Mouse (Mus musculus) limb, embryonic 11.5 days (tissue): ENCODE results near the gene Epb41l5. TPM values are rescaled to one million over a fixed set of nuclear protein-coding genes. Genes with fewer than 3 reads are reported as not detected.

Source experiments
- ATAC-seq: fragments of 200-750 bp; cut with Nextera tagmentation; 2 replicates; pipeline ENCODE4 v1.8.0; 2017; ENCODE audit warnings: low read depth; ENCODE audit not compliant: insufficient number of reproducible peaks, low FRiP score, low TSS enrichment
- DNase-seq: peaks from one replicate; pipeline ENCODE4 v3.0.0-alpha.2; 2015; ENCODE audit warnings: low spot score
- H3K27ac ChIP-seq: fragments of 300-500 bp; sonication (generic); replicated peaks from 2 replicates; pipeline ENCODE4 v1.5.1; 2014; ENCODE audit warnings: low read depth, mild to moderate bottlenecking, low read length
- H3K27me3 ChIP-seq: fragments of 300-500 bp; sonication (generic); 2 replicates; pipeline ENCODE4 v1.6.1; 2014; ENCODE audit warnings: mild to moderate bottlenecking, low read length, mixed read lengths; ENCODE audit not compliant: control insufficient read depth, insufficient read depth
- H3K36me3 ChIP-seq: fragments of 300-500 bp; sonication (generic); 2 replicates; pipeline ENCODE4 v1.6.1; 2014; ENCODE audit warnings: mild to moderate bottlenecking, low read length, moderate library complexity, mixed read lengths; ENCODE audit not compliant: control insufficient read depth, insufficient read depth
- H3K4me1 ChIP-seq: fragments of 300-500 bp; sonication (generic); 2 replicates; pipeline ENCODE4 v1.6.1; 2014; ENCODE audit warnings: low read length, mixed read lengths; ENCODE audit not compliant: control insufficient read depth, insufficient read depth
- H3K4me2 ChIP-seq: fragments of 300-500 bp; sonication (generic); 2 replicates; pipeline ENCODE4 v1.6.1; 2014; ENCODE audit warnings: low read depth, mild to moderate bottlenecking, moderate library complexity; ENCODE audit not compliant: severe bottlenecking
- H3K4me3 ChIP-seq: fragments of 300-500 bp; sonication (generic); 2 replicates; pipeline ENCODE4 v1.5.1; 2014; ENCODE audit warnings: low read depth, low read length
- H3K9ac ChIP-seq: fragments of 300-500 bp; sonication (generic); 2 replicates; pipeline ENCODE4 v1.6.1; 2014; ENCODE audit warnings: mild to moderate bottlenecking, low read length
- H3K9me3 ChIP-seq: fragments of 300-500 bp; sonication (generic); 2 replicates; pipeline ENCODE4 v1.6.1; 2016; ENCODE audit warnings: low read length; ENCODE audit not compliant: control insufficient read depth
- WGBS: fragments of 180-500 bp; shearing (Covaris S2); extraction: QIAGEN DNeasy Blood & Tissue Kit; methylation state at CpG from one replicate; pipeline ENCODE4 v1.1.7; 2014; 5-methylcytosine and 5-hydroxymethylcytosine counted together
- polyA plus RNA-seq: library from polyadenylated mRNA; unstranded; fragments of >200 nt; fragmentation: Nextera tagmentation; extraction: Ambion mirVana; gene quantifications from 2 replicates; pipeline ENCODE4 v1.2.1, GENCODE M21; 2014

The Epb41l5 gene
- polyA plus RNA-seq, 1 experiment from 2014 or later, result 22.2 TPM

- no peak overlapping the region for H3K4me2 ChIP-seq
- no peak overlapping the region for H3K4me3 ChIP-seq
- no peaks in the 10 kb centered on the region for H3K4me1 ChIP-seq
- H3K27me3 ChIP-seq, result no peaks in the 10 kb centered on the region
- no peak overlapping the region for H3K9ac ChIP-seq
- H3K36me3 ChIP-seq, result no peaks in the 10 kb centered on the region
- H3K9me3 ChIP-seq, result no peaks in the 10 kb centered on the region
- H3K27ac ChIP-seq, result no peak overlapping the region
- DNase-seq (no peak), ATAC-seq (no peak)
- 86% methylated on average over 2 of the region's 2 CpGs for WGBS
Observed at GRCm38 (mm10) chr1:119536122-119536521, 112.7 kb downstream of the Epb41l5 start.

GRCm38 (mm10) chr1:119534341-119534740 lies 114.5 kb downstream of the Epb41l5 start:
- Histone ChIP-seq H3K36me3 (no peaks in the 10 kb centered on the region), H3K27ac (no peak overlapping the region), H3K9me3 (no peaks in the 10 kb centered on the region), H3K4me1 (no peaks in the 10 kb centered on the region), H3K27me3 (no peaks in the 10 kb centered on the region), H3K4me2 (no peak overlapping the region), H3K9ac (no peak overlapping the region), H3K4me3 (no peak overlapping the region)
- DNase-seq (no peak), ATAC-seq (no peak)
- 95% methylated on average over 5 of the region's 5 CpGs for WGBS

- 92% methylated on average over 18 of the region's 18 CpGs for WGBS
- H3K36me3 ChIP-seq, result no peaks in the 10 kb centered on the region; the same call in 1 of the 2 replicates
- no peaks in the 10 kb centered on the region for H3K27me3 ChIP-seq
- DNase-seq, result no peak
- H3K9me3 ChIP-seq, result no peaks in the 10 kb centered on the region
- H3K4me1 ChIP-seq, result no peaks in the 10 kb centered on the region
- H3K4me2 ChIP-seq, result no peak overlapping the region
- H3K27ac ChIP-seq, result no peak overlapping the region
- no peak for ATAC-seq
- H3K4me3 ChIP-seq, result no peak overlapping the region
- H3K9ac ChIP-seq, result no peak overlapping the region
Observed at GRCm38 (mm10) chr1:119533093-119533805, 115.6 kb downstream of the Epb41l5 start.

- H3K27me3 ChIP-seq, result no peaks in the 10 kb centered on the region
- ATAC-seq, result no peak
- H3K4me3 ChIP-seq, result no peak overlapping the region
- no peak overlapping the region for H3K4me2 ChIP-seq
- H3K36me3 ChIP-seq, result peaks cover 5% of the 10 kb centered on the region
- WGBS, result 92% methylated on average over 6 of the region's 6 CpGs
- no peak for DNase-seq
- H3K4me1 ChIP-seq, result no peaks in the 10 kb centered on the region
- H3K27ac ChIP-seq, result no peak overlapping the region
- H3K9me3 ChIP-seq, result no peaks in the 10 kb centered on the region
- no peak overlapping the region for H3K9ac ChIP-seq
Observed at GRCm38 (mm10) chr1:119532165-119532564, 116.6 kb downstream of the Epb41l5 start.

GRCm38 (mm10) chr1:119530941-119531340 lies 117.9 kb downstream of the Epb41l5 start:
- H3K27me3 ChIP-seq, result no peaks in the 10 kb centered on the region
- peaks cover 5% of the 10 kb centered on the region for H3K36me3 ChIP-seq
- no peak overlapping the region for H3K27ac ChIP-seq
- ATAC-seq, result no peak
- H3K9ac ChIP-seq, result no peak overlapping the region
- WGBS, result 93% methylated on average over 13 of the region's 13 CpGs
- H3K4me2 ChIP-seq, result no peak overlapping the region
- no peak for DNase-seq
- H3K9me3 ChIP-seq, result no peaks in the 10 kb centered on the region
- H3K4me3 ChIP-seq, result no peak overlapping the region
- peaks cover 5% of the 10 kb centered on the region for H3K4me1 ChIP-seq

GRCm38 (mm10) chr1:119525689-119526591 lies 122.9 kb downstream of the Epb41l5 start, which contains the start of gene Tmem185b:
Gene Tmem185b, plus strand, starts transcription at chr1:119526160.
- WGBS, result 1% methylated on average over 82 of the region's 82 CpGs
- H3K27ac ChIP-seq, result 0 out of 2 replicates have a peak within 1 kb of the TSS, but pooled peaks have one; percentile 30
- ATAC-seq, result peak; percentile 95
- peak; percentile 96 for DNase-seq
- peak within 1 kb of the TSS; percentile 59 for H3K4me3 ChIP-seq
- H3K9me3 ChIP-seq, result no peaks in the 10 kb centered on the region
- H3K36me3 ChIP-seq, result peaks cover 5% of the 10 kb centered on the region
- H3K4me1 ChIP-seq, result peaks cover 9% of the 10 kb centered on the region
- no peaks in the 10 kb centered on the region for H3K27me3 ChIP-seq
- H3K9ac ChIP-seq, result peak within 1 kb of the TSS; percentile 79
- H3K4me2 ChIP-seq, result peak within 1 kb of the TSS; percentile 81

- peak overlapping the region; percentile 59 for H3K4me3 ChIP-seq
- ATAC-seq, result no peak
- H3K9ac ChIP-seq, result no peak overlapping the region
- peaks cover 5% of the 10 kb centered on the region for H3K36me3 ChIP-seq
- H3K27ac ChIP-seq, result no peak overlapping the region
- H3K4me2 ChIP-seq, result peak overlapping the region; percentile 81
- 43% methylated on average over 5 of the region's 5 CpGs for WGBS
- H3K9me3 ChIP-seq, result no peaks in the 10 kb centered on the region
- no peaks in the 10 kb centered on the region for H3K27me3 ChIP-seq
- peaks cover 9% of the 10 kb centered on the region for H3K4me1 ChIP-seq
- DNase-seq, result no peak
Observed at GRCm38 (mm10) chr1:119525004-119525444, 123.8 kb downstream of the Epb41l5 start.

GRCm38 (mm10) chr1:119523826-119524225 lies 125.0 kb downstream of the Epb41l5 start:
- peaks cover 5% of the 10 kb centered on the region for H3K36me3 ChIP-seq
- no peak overlapping the region for H3K9ac ChIP-seq
- no peaks in the 10 kb centered on the region for H3K27me3 ChIP-seq
- no peak overlapping the region for H3K27ac ChIP-seq
- DNase-seq, result no peak
- no peak overlapping the region for H3K4me3 ChIP-seq
- no peaks in the 10 kb centered on the region for H3K9me3 ChIP-seq
- no peak for ATAC-seq
- H3K4me2 ChIP-seq, result no peak overlapping the region
- 89% methylated on average over 7 of the region's 7 CpGs for WGBS
- peaks cover 9% of the 10 kb centered on the region for H3K4me1 ChIP-seq
